Mouse (Mus musculus) olfactory bulb, adult 2 months (tissue): ENCODE measurements around the gene Mapk13. TPM values are rescaled to one million over a fixed set of nuclear protein-coding genes. Genes with fewer than 3 reads are reported as not detected.
"Not testable (repeated sequence)": the region's sequence is repeated elsewhere in the genome, so short reads cannot be mapped to it uniquely, and the experiment has no call there.

Experiments
- H3K27ac ChIP-seq: fragments of 200-500 bp; 2 replicates; pipeline ENCODE4 v1.5.1; 2012; ENCODE audit warnings: low read depth, low read length; ENCODE audit not compliant: insufficient read depth
- H3K4me1 ChIP-seq: fragments of 200-500 bp; 2 replicates; pipeline ENCODE4 v1.6.1; 2012; ENCODE audit warnings: low read length; ENCODE audit not compliant: control insufficient read depth, insufficient read depth
- H3K4me3 ChIP-seq: fragments of 200-500 bp; 2 replicates; pipeline ENCODE4 v1.5.1; 2012; ENCODE audit warnings: mild to moderate bottlenecking, low read depth, low read length, moderate library complexity; ENCODE audit not compliant: insufficient read depth
- CTCF ChIP-seq: fragments of 200-500 bp; IDR thresholded peaks from 2 replicates; pipeline ENCODE4 v1.5.1; 2012; ENCODE audit warnings: low read depth, mild to moderate bottlenecking, low read length, moderate library complexity; ENCODE audit not compliant: insufficient read depth
- POLR2A ChIP-seq: fragments of 200-500 bp; IDR thresholded peaks from 2 replicates; pipeline ENCODE4 v1.6.1; 2012; ENCODE audit warnings: mild to moderate bottlenecking, low read depth, low read length, moderate library complexity; ENCODE audit not compliant: insufficient read depth
- WGBS: fragments of 180-500 bp; shearing (Covaris S2); methylation state at CpG from one replicate; pipeline ENCODE4 v1.1.7; 2018; 5-methylcytosine and 5-hydroxymethylcytosine counted together
- polyA plus RNA-seq: library from polyadenylated mRNA; stranded (reverse); fragments of >200 nt; gene quantifications from 2 replicates; pipeline ENCODE4 v1.2.4, GENCODE M21; 2012; ENCODE audit warnings: low replicate concordance; ENCODE audit not compliant: missing spikeins, insufficient read depth, insufficient read length

The Mapk13 gene
- polyA plus RNA-seq, 1 experiment: not detected

DNA sequence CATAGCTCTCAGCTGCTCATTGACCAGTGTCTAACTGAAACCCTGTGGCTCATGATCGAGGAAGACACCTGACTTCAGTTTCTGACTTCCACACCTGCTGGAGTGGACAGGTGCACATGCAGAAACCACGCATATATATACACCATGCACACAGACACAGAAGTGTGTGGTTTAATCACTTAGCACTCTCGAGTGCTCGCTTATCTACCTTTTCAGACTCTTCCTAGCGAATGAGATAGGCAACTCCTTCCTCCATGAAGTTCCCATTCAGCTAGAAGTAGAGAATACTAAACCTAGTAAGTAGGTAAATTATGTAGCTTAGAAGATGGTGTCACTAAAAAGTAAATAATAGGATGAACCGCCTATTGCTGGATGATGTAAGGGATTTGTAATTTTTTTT, 35.9 kb downstream of the Mapk13 start:
- TF ChIP-seq CTCF (no peak), POLR2A (no peak)
- H3K27ac ChIP-seq: no peak overlapping the region
- peaks cover 13% of the 10 kb centered on the region for H3K4me1 ChIP-seq
- H3K4me3 ChIP-seq: no peak overlapping the region
- WGBS: 95% methylated on average over 6 of the region's 6 CpGs

DNA sequence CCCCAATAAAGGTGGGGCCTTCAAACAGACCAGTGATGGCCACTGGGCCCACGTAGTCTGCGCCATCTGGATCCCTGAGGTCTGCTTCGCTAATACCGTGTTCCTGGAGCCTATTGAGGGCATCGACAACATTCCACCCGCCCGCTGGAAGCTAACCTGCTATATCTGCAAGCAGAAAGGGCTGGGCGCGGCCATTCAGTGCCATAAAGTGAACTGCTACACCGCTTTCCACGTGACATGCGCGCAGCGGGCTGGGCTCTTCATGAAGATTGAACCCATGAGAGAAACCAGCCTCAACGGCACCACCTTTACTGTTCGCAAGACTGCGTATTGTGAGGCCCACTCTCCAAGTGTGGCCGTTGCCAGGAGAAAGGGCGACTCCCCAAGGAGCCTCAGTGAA, 37.7 kb downstream of the Mapk13 start:
- Histone ChIP-seq H3K4me3 (no peak overlapping the region), H3K4me1 (peaks cover 9% of the 10 kb centered on the region), H3K27ac (no peak overlapping the region)
- 97% methylated on average over 19 of the region's 19 CpGs for WGBS
- TF ChIP-seq POLR2A (no peak), CTCF (no peak)

DNA sequence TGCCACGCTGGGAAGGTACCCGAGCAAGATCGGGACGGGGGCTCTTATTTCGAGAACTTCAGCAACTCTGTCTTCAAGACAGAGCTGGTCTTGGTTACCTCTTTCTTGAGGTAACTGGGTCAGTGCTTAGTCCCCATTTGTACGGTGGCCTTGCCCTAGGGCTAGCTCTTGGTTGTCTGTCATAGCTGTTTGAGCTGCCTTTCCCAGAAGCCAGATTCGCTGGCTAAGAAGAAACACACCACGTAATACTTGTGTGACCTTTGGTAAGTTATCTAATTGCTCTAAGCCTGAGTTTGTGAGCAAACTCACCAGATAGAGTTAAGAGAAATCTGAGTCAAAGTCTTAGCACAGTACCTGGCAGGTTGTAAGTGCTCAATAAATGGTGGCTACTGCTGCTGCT, 39.6 kb downstream of the Mapk13 start:
- H3K4me3 ChIP-seq: no peak overlapping the region
- 98% methylated on average over 8 of the region's 8 CpGs for WGBS
- no peak overlapping the region for H3K27ac ChIP-seq
- TF ChIP-seq CTCF: no peak
- no peak for TF ChIP-seq POLR2A
- 0 out of 2 replicates have a peak, but pooled peaks cover 3% of the 10 kb centered on the region for H3K4me1 ChIP-seq

DNA sequence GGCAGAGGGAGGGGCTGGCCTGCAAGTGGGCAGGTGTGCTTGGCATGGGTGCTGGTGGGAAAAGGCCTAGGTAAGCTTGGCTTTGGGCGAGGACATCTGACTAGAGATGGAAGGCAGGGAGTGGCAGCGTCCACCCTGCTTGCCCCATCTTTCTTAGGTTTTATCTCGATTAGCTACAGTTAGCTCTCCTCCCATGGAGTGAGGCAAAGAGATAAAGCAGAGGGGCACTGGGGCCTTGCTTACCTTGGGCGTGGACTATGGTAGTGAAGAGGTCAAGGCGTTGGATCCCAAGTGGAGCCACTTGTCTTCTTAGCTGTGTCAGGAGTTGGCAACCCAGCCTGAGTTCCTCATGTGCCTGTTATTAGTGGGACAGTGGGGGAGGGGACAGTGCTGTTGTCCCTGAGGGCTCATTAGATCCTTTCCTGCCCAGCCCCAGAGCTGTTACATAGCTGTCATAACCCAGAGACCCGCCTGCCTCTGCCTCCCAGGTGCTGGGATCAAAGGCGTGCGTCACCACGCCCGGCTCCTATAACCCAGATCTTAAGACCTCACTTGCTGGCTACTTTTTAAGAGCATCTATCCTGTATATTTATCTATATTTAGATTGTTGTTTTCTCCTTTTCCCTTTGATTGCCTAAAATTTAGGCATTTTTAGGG, 40.2 kb downstream of the Mapk13 start:
- TF ChIP-seq POLR2A (no peak), CTCF (no peak)
- 96% methylated on average over 10 of the region's 10 CpGs for WGBS

DNA sequence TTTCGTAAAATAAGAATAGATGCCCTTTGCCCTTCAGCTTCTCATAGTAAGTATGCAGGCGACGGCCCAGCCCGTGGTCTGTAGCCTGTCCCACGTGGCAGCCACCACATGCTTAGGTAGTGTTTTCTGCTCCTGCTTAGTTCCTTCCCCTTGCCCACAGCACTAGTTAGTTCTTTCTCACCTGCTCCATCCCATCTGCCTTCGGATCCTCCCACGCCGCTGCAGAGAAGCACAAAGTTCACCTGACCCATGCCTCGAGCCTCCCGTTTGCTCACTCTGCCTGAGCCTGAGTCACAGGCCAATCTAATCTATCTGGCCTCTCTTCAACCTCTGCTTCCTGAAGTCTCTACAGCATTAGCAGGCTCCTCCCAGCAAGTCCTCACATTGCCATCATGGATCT, 43.2 kb downstream of the Mapk13 start:
- Histone ChIP-seq H3K4me3 (no peak overlapping the region), H3K27ac (no peak overlapping the region), H3K4me1 (no peaks in the 10 kb centered on the region)
- TF ChIP-seq POLR2A: no peak
- TF ChIP-seq CTCF: no peak
- 97% methylated on average over 10 of the region's 10 CpGs for WGBS

More for the DNA sequence above, 40.2 kb downstream of the Mapk13 start:
- Histone ChIP-seq H3K4me3 (no peak overlapping the region), H3K4me1 (0 out of 2 replicates have a peak, but pooled peaks cover 3% of the 10 kb centered on the region), H3K27ac (no peak overlapping the region)

DNA sequence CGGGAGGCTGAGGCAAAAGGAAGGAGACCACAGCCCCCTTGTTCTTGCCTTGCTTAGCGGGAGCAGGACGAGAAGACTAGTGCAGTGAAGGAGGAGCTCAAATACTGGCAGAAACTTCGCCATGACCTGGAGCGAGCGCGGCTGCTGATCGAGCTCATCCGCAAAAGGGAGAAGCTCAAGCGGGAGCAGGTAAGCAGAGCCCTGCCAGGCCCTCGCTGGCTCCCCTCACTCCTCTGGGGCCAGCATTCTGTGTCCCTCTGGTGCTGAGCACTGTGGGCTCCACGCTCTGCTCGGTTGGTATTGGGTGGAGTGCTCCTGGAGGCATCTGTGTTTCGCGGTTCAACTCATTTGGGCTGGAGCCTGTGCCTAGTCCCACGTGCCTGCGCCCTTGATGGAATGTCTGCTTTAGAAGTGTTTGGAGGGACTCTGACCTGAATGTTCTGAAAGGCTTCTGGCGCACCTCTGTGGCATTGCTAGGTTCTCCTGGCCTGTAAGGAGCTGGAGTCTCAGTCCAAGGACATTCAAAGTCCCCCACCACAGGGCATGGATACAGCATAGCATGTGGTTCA, 45.5 kb downstream of the Mapk13 start:
- WGBS: 89% methylated on average over 18 of the region's 18 CpGs

DNA sequence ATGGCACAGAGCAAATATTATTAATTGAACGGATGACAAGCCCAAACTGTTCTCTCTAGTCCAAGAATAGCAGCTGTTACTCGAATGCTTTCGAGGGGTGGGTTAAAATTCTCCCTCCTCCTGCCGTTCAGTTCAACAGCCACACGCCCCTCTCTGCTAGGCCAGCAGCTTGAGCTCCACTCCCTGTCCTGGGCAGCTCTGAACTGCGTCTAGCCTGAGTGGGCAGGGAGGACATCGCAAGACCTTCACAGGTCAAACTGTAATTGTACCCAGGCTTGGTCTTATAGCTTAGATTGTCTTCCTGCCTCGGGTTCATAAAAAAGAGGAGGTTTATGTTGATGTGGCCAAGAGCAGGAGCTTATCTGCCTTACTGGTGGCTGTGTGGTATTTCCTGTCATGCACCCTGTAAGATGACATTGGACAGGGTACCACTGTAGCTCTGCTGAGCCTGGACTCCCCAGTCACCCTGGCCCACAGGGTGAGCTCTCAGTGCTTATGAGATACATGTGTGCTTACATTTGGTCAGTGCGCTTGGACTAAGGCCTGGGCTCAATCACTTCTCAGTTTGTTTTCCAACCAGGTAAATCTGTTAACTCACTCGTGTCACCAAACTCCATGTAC, 46.4 kb downstream of the Mapk13 start:
- TF ChIP-seq CTCF: no peak
- TF ChIP-seq POLR2A: no peak
- 75% methylated on average over 10 of the region's 10 CpGs for WGBS

More for the DNA sequence above, 45.5 kb downstream of the Mapk13 start:
- H3K4me1 ChIP-seq: no peaks in the 10 kb centered on the region
- TF ChIP-seq POLR2A (no peak), CTCF (no peak)
- no peak overlapping the region for H3K4me3 ChIP-seq
- no peak overlapping the region for H3K27ac ChIP-seq

DNA sequence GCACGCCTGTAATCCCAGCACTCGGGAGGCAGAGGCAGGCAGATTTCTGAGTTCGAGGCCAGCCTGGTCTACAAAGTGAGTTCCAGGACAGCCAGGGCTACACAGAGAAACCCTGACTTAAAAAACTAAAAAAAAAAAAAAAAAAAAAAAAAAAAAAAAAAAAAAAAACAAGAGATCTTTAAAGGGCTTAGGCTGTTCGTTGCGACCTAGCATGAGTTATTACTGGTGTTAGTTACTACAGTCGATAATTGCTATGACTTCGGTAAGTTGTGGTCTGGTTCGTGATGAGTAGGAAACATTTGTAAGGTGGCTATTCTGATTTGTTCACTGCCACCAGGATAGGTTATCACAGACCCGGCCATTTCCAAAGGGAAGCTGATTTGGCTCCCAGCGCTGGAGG, 47.2 kb downstream of the Mapk13 start:
- 95% methylated on average over 10 of the region's 10 CpGs for WGBS
- H3K4me3 ChIP-seq, H3K27ac ChIP-seq, H3K4me1 ChIP-seq: not testable (repeated sequence)

More for the DNA sequence above, 46.4 kb downstream of the Mapk13 start:
- no peak overlapping the region for H3K27ac ChIP-seq
- no peaks in the 10 kb centered on the region for H3K4me1 ChIP-seq
- H3K4me3 ChIP-seq: no peak overlapping the region

DNA sequence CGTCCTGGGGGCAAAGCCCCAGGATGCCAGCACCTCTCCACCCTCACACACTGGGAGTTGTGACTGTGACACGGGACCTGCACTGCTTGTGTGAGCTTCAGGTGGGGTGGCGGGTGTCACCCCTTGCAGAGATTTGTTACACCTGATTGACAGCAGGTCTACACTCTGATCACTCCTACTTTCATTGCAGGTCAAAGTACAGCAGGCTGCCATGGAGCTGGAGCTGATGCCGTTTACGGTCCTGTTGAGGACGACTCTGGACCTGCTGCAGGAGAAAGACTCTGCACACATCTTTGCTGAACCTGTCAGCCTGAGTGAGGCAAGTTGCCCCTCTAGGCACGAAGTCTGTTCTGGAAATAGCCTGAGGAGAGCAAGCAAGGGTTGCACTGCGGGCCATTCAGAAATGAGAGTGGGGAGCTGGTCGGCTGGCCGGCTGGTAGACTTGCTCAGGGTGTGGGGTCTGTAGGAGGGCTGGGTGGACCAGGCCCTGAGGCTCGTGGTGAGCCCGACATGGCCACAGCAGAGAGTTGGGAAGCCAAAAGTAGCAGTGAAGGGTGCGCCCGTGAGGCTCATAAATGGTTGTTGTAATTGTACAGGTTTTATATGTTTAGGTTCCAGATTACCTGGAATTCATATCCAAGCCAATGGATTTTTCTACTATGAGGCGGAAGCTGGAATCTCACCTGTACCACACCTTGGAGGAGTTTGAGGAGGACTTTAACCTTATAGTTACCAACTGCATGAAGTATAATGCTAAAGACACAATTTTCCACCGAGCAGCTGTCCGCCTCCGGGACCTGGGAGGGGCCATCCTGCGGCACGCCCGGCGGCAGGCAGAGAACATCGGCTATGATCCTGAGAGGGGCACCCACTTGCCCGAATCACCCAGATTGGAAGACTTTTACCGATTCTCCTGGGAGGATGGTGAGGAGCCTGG, 48.0 kb downstream of the Mapk13 start:
- TF ChIP-seq CTCF (no peak), POLR2A (no peak)
- Histone ChIP-seq H3K4me3 (no peak overlapping the region), H3K27ac (no peak overlapping the region), H3K4me1 (no peaks in the 10 kb centered on the region)
- 95% methylated on average over 25 of the region's 25 CpGs for WGBS
